Mouse (Mus musculus): ENCODE data around the gene Nup50.
A peak's percentile ranks its signal among the peaks of the same experiment; 100 is the strongest.

Gene Nup50

DNA sequence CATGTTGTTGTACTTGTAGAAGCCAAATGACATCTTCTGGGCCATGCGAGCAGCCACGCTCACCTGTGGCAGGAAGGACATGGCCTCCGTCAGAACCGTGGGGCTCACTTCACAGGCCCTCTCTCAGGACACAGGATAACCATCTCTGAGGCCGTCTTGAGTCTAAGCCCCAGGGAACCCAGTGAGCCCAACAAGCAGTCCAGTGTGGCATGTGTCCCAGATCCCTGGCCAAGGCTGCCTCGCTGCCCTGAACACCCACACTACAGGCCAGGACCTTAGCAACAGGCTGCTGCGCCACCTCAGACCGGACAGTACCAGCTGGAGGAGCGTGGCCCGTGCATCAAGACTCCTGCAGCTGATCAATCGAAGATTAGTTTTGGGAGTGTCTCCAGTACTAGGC, 30.0 kb downstream of the Nup50 start:
- DNase-seq = no peak

GRCm38 (mm10) chr15:84957851-84958250, 34.6 kb downstream of the Nup50 start:
- DNase-seq = peak in 1 of 2 experiments; percentile 42

GRCm38 (mm10) chr15:84958331-84958730, 35.1 kb downstream of the Nup50 start:
- no peak for DNase-seq

GRCm38 (mm10) chr15:84959891-84960290, 36.7 kb downstream of the Nup50 start:
- DNase-seq = no peak

GRCm38 (mm10) chr15:84960692-84961091, 37.5 kb downstream of the Nup50 start:
- DNase-seq = peak; percentile 65 to 71

GRCm38 (mm10) chr15:84962518-84962917, 39.3 kb downstream of the Nup50 start:
- DNase-seq = no peak

- no peak for DNase-seq
These were observed 41.6 kb downstream of the Nup50 start for GRCm38 (mm10) chr15:84964771-84965170.

GRCm38 (mm10) chr15:84965575-84966360, 42.6 kb downstream of the Nup50 start:
- peak; percentile 55 to 63 for DNase-seq

DNA sequence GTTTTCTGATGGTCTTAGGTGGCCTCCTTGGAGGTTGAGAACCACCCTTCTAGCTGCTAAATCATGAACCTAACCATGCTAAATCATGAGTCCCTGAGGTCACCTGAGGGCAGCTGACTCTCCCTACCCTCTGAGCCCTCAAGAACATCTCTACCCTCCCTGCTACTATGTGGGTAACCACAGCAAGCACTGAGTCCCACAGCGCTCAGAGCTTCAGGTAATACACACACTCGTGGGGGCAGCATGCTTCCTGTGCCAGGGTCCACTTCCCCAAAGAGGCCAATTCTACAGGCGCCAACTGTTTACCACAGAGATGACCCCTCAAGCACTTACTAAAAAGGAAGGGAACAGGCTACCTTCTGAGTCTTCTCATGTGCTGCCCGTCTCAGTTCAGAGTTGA, 45.3 kb downstream of the Nup50 start:
- DNase-seq = no peak

GRCm38 (mm10) chr15:84972860-84973543, 49.8 kb downstream of the Nup50 start:
- DNase-seq = peak; percentile 55 to 74

GRCm38 (mm10) chr15:84973544-84973871, 50.3 kb downstream of the Nup50 start:
- DNase-seq = no peak

DNA sequence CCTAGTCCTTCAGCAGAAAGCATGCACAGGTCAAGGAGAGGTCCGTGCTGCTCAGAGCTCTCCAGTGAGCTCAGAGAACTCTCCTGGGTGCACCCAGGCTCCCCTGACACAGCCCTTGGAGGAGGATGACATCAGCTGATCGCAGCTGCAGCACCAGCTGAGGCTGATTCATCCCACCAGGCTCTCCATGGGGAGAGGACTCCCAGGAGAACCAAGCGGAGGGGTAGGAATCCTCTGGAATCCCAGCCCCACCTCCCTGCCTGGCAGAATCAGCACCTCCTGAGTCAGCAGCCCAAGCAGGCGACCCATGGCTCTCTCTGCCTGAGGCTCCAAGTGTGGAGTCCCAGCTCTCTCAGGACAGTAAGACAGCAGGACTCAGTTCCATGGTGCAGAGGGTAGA, 52.5 kb downstream of the Nup50 start:
- no peak for DNase-seq

DNA sequence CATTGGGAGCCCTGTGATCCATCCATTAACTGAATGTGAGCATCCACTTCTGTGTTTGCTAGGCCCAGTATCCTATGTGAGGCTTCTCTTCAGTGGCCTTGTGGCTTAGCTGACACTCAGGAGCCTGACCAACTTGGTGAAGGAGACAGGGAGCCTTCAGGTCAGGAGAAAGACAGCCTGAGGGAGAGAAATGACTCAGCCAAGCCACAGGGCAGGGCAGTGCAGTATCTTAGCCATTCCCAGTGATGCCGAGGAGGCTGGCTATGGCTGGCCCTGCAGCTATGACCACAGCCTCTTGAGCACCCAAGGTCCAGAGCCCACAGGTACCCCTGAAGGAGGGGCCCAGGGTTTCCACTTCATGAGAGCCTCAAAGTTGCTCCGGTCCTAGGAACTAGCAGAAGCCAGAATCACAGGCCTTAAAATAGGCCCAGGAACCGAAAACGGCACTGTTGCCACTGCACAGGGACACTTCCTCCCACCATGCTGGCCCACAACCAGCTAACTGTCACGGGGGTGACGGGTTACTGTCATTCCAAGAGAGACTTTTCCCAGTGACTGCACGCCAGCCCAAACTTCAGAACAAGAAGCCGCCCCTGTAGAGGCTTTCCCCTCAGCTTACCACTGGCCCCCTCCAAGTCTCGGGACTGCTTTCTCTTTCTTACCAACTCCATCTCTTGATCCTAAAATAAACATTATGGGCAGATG, 58.5 kb downstream of the Nup50 start:
- DNase-seq = no peak

GRCm38 (mm10) chr15:84982888-84983287, 59.7 kb downstream of the Nup50 start:
- DNase-seq = no peak

DNA sequence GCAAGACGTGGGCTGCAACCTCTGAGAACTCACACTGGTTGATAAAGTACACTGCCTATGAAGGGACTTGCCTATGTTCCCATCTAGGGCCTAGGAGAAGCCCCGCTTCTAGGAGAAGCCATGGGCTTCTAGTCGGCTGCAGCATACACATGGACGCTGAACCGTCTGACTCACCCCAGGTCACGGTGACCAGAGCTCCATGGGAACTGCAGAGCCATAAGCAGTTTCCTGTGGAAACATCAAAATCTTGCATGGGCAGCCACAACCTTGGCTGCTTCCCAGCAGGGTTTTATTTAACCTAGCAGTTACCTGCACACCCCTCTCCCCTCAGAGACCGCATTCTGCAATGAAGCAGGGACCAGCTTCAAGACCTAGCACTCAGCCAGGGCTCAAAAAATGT, 60.5 kb downstream of the Nup50 start:
- no peak for DNase-seq

- no peak for DNase-seq
These were observed 62.4 kb downstream of the Nup50 start for GRCm38 (mm10) chr15:84985516-84986160.

GRCm38 (mm10) chr15:84986171-84987019, 63.2 kb downstream of the Nup50 start:
- DNase-seq = peak in 1 of 2 experiments; percentile 54

DNA sequence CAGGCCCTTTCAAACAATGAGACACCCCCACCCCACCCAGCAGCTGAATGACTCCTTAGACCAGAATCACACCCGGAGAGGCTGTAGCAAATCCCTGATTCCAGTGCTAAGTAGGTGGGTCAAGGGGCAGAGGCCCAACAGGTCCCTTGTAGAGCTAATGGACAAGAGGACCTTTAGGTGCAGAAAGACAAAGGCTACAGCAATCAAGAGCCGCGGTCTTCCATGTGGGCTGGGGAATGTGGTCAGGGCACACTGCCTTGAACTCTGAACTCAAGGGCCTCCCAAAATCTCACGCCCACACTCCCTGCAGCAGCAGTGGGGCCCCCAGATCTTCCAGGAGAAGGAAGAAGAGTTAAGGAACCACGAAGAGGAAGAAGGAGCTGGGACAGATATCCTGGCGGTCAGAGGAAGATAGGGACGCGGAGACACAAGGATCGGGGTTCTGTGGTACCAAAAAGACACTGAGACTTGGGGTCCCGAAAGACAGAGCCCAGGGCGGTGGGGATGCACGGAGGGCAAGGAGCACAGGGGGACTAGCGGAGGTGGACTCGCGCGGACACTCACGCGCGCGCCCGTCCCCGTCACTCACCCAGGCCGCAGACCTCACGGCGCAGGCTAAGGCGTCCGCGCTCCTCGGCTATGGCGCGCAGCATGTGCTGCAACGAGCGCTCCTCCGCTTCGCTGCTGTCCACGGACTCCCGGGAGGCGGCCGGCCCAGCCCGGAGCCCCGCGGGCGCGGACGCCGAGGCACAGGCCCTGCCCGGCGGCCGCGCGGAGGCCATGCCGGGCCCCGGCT, 64.0 kb downstream of the Nup50 start:
- DNase-seq = peak in 1 of 2 experiments; percentile 76

- DNase-seq = peak; percentile 87 to 93
These were observed 64.9 kb downstream of the Nup50 start, which contains the start of gene 5031439G07Rik for GRCm38 (mm10) chr15:84987874-84988825. 5031439G07Rik (minus strand) TSS chr15:84988551.

GRCm38 (mm10) chr15:84989098-84989497, 65.9 kb downstream of the Nup50 start:
- no peak for DNase-seq

Data from cerebellum, postnatal 25 days (tissue).